Mouse (Mus musculus): ENCODE measurements around the gene Rhob. TPM values are rescaled to one million over a fixed set of nuclear protein-coding genes. Genes with fewer than 3 reads are reported as not detected.
"Not testable (repeated sequence)": the region's sequence is repeated elsewhere in the genome, so short reads cannot be mapped to it uniquely, and the experiment has no call there.

The Rhob gene
- polyA plus RNA-seq, 1 experiment from 2014 or later: 23.2 TPM

DNA sequence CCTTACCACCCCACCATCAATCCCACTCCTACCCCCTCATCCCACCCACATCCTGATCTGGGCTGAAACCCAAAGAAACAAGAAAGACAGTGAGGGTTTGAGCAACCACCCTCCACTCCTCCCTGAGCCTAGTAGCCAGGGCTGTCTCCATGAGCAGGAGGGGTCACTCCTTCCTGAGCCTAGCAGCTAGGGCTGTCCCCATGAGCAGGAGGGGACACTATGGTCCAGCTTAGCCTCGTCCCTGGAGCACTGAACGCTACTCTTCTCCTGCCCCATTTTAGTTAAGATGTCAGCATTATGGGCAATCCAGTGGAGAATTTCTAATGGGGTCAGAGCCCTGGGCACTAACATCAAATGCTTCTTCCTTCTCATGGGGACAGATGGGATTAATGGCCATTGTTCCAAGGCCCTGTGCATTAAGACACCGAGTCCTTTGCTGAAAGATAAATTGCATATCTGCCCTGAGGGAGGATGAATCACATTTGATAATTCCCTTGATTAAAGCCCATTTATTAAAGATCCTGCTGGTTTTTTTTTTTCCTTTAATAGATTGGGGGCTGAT is 36.1 kb downstream of the Rhob start:
- Histone ChIP-seq H3K4me2 (no peak overlapping the region), H3K4me3 (ENCODE audit: low read depth, low read length) (no peak overlapping the region), H3K4me1 (replicated peaks; ENCODE audit: control insufficient read depth, insufficient read depth, low read length) (no peaks in the 10 kb centered on the region), H3K9me3 (ENCODE audit: control insufficient read depth, low read length) (no peaks in the 10 kb centered on the region), H3K27me3 (replicated peaks; ENCODE audit: control insufficient read depth, insufficient read depth, low read length) (no peaks in the 10 kb centered on the region), H3K36me3 (ENCODE audit: control insufficient read depth, insufficient read depth, low read length) (no peaks in the 10 kb centered on the region), H3K27ac (ENCODE audit: low read depth, low read length) (no peak overlapping the region), H3K9ac (ENCODE audit: low read depth, low read length) (no peak overlapping the region)
- DNase-seq (ENCODE audit: low spot score): no peak
- WGBS: 76% methylated on average over 3 of the region's 3 CpGs
- no peak for ATAC-seq (replicated peaks; ENCODE audit: low FRiP score)

DNA sequence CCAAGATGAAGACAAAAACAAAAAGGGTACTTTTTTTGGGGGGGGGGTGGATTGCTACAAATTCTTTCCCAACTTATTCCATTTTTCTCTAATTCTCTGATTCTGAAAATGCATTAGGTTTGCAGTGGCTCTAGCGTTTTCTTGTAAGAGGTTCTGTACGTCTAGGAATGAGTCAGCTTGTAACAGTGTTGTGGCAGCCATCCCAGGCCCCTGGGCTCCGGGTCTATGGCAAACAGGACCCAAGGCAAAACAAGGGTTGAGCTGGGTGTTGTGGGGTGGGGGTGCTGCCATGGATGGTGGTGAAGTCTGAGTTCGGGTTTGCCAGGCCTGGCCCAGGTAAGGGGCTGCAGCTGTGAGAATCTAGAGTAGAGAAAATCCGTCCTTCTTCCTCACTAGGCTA is 37.3 kb downstream of the Rhob start:
- Histone ChIP-seq H3K9me3 (ENCODE audit: control insufficient read depth, low read length) (no peaks in the 10 kb centered on the region), H3K36me3 (ENCODE audit: control insufficient read depth, insufficient read depth, low read length) (no peaks in the 10 kb centered on the region), H3K9ac (ENCODE audit: low read depth, low read length) (no peak overlapping the region), H3K27ac (ENCODE audit: low read depth, low read length) (no peak overlapping the region), H3K4me1 (replicated peaks; ENCODE audit: control insufficient read depth, insufficient read depth, low read length) (no peaks in the 10 kb centered on the region), H3K4me2 (no peak overlapping the region), H3K4me3 (ENCODE audit: low read depth, low read length) (no peak overlapping the region), H3K27me3 (replicated peaks; ENCODE audit: control insufficient read depth, insufficient read depth, low read length) (no peaks in the 10 kb centered on the region)
- WGBS: 78% methylated on average over 5 of the region's 5 CpGs
- DNase-seq (ENCODE audit: low spot score): no peak
- no peak for ATAC-seq (replicated peaks; ENCODE audit: low FRiP score)

DNA sequence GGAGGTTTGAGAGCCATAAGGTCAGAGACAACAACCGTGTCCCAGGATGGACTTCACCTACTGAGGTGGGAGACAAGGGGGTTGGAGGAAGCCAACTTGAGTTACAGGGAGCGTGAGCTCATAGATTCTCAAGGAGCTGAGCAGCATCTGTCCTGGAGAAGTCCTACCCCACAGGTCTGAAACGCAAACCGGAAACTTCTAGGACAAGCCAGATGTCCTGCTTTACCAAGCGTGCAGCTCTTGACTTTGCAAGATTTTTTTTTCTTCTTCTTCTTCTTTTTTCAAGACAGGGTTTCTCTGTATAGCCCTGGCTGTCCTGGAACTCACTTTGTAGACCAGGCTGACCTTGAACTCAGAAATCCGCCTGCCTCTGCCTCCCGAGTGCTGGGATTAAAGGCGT is 38.2 kb downstream of the Rhob start:
- 89% methylated on average over 8 of the region's 8 CpGs for WGBS
- not testable (repeated sequence) for H3K9me3 ChIP-seq (ENCODE audit: control insufficient read depth, low read length); H3K9ac ChIP-seq (ENCODE audit: low read depth, low read length); H3K36me3 ChIP-seq (ENCODE audit: control insufficient read depth, insufficient read depth, low read length); ATAC-seq (replicated peaks; ENCODE audit: low FRiP score); H3K27ac ChIP-seq (ENCODE audit: low read depth, low read length); H3K4me3 ChIP-seq (ENCODE audit: low read depth, low read length); DNase-seq (ENCODE audit: low spot score); H3K4me1 ChIP-seq (replicated peaks; ENCODE audit: control insufficient read depth, insufficient read depth, low read length); H3K27me3 ChIP-seq (replicated peaks; ENCODE audit: control insufficient read depth, insufficient read depth, low read length); H3K4me2 ChIP-seq

DNA sequence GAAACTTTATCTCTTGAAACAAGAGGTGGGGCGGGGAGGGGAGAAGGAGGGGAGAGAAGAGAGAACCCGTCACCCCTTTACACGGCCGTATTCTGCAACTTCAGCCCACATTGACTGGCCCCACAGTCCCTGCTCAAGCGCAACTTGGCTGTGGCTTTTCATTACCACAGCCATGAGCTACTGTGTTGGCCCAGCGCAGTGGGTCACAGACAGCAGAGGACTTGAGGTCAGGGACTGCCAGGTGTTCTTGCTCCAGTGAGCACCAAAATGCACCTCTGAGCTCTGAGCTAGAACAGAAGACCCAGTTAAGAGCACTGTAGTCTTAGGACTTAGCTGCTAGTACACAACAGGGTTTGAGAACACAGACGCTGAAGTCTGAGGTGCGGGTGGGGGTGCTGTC is 41.4 kb downstream of the Rhob start:
- DNase-seq (ENCODE audit: low spot score) (no peak), ATAC-seq (replicated peaks; ENCODE audit: low FRiP score) (no peak)
- Histone ChIP-seq H3K9ac (ENCODE audit: low read depth, low read length) (no peak overlapping the region), H3K27ac (ENCODE audit: low read depth, low read length) (no peak overlapping the region), H3K9me3 (ENCODE audit: control insufficient read depth, low read length) (no peaks in the 10 kb centered on the region), H3K4me3 (ENCODE audit: low read depth, low read length) (no peak overlapping the region), H3K36me3 (ENCODE audit: control insufficient read depth, insufficient read depth, low read length) (no peaks in the 10 kb centered on the region), H3K4me2 (no peak overlapping the region), H3K27me3 (replicated peaks; ENCODE audit: control insufficient read depth, insufficient read depth, low read length) (no peaks in the 10 kb centered on the region), H3K4me1 (replicated peaks; ENCODE audit: control insufficient read depth, insufficient read depth, low read length) (no peaks in the 10 kb centered on the region)
- WGBS: 72% methylated on average over 8 of the region's 8 CpGs

DNA sequence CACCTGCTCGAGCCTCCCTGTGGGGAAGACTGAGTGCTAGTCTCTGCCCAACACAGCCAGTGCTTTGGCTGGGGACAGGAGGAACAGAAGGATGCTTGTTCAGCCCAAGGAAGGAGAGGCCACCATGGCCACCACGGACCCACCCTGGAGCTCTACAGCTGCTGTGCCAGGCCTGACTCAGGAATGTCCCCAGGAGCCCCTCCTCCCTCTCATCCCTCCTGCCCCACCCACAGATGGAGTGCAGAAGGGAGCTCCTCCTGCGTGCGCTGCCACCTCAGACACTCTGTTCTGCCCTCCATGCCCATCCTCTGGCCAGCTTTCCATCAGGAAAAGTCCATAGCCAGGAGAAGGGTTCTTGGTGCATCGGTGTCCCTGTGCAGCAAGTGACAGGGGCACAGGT is 42.8 kb downstream of the Rhob start:
- ATAC-seq (replicated peaks; ENCODE audit: low FRiP score): no peak
- Histone ChIP-seq H3K36me3 (ENCODE audit: control insufficient read depth, insufficient read depth, low read length) (no peaks in the 10 kb centered on the region), H3K9ac (ENCODE audit: low read depth, low read length) (no peak overlapping the region), H3K27ac (ENCODE audit: low read depth, low read length) (no peak overlapping the region), H3K4me2 (no peak overlapping the region), H3K4me3 (ENCODE audit: low read depth, low read length) (no peak overlapping the region), H3K27me3 (replicated peaks; ENCODE audit: control insufficient read depth, insufficient read depth, low read length) (no peaks in the 10 kb centered on the region), H3K9me3 (ENCODE audit: control insufficient read depth, low read length) (no peaks in the 10 kb centered on the region), H3K4me1 (replicated peaks; ENCODE audit: control insufficient read depth, insufficient read depth, low read length) (no peaks in the 10 kb centered on the region)
- DNase-seq (ENCODE audit: low spot score): no peak
- 68% methylated on average over 5 of the region's 5 CpGs for WGBS

DNA sequence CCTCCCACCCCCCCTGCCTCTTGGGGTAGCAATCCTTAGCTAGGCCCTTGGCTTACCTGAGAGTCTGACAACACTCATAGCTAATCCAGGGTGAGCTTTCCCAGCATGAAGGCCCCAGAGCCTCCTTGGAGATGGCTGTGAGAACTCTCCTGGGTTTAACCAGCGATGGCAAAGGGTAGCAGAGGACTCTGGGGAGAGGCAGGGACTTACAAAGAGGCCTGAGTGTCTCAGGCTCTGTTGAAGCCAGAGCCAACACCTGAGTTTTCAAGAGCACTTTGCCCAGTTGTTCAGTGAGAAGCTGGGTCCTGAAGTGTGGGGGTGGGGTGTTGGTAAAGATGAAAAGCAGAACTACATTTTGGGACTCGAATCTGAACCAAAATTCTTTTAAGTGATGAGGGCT is 44.8 kb downstream of the Rhob start:
- H3K36me3 ChIP-seq (ENCODE audit: control insufficient read depth, insufficient read depth, low read length): no peaks in the 10 kb centered on the region
- ATAC-seq (replicated peaks; ENCODE audit: low FRiP score): no peak

DNA sequence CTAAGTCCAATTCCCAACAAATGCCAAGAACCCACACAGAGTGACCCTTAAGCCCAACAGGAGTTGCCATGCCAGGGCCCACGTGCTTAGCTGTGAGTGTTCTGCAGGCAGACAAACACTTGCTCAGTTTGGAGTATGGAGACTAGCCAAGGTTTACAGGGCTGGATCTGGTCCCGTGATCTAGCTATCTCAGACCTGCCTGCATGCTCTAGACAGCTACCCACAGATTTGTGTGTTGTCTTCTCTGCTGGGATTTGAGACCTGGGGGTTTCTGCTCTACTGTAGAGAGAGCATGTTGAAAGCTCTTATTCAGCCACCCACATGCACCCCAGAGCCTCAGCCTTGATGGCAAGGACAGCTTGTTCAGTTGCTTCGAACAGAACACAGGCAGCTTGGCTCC is 45.3 kb downstream of the Rhob start:
- Histone ChIP-seq H3K27ac (ENCODE audit: low read depth, low read length) (no peak overlapping the region), H3K9me3 (ENCODE audit: control insufficient read depth, low read length) (no peaks in the 10 kb centered on the region)
- WGBS: 80% methylated on average over 3 of the region's 3 CpGs

More for the DNA sequence above, 44.8 kb downstream of the Rhob start:
- Histone ChIP-seq H3K9me3 (ENCODE audit: control insufficient read depth, low read length) (no peaks in the 10 kb centered on the region), H3K27ac (ENCODE audit: low read depth, low read length) (no peak overlapping the region), H3K4me1 (replicated peaks; ENCODE audit: control insufficient read depth, insufficient read depth, low read length) (no peaks in the 10 kb centered on the region), H3K4me3 (ENCODE audit: low read depth, low read length) (no peak overlapping the region), H3K4me2 (no peak overlapping the region), H3K9ac (ENCODE audit: low read depth, low read length) (no peak overlapping the region), H3K27me3 (replicated peaks; ENCODE audit: control insufficient read depth, insufficient read depth, low read length) (no peaks in the 10 kb centered on the region)
- 37% methylated on average over 2 of the region's 2 CpGs for WGBS
- no peak for DNase-seq (ENCODE audit: low spot score)

DNA sequence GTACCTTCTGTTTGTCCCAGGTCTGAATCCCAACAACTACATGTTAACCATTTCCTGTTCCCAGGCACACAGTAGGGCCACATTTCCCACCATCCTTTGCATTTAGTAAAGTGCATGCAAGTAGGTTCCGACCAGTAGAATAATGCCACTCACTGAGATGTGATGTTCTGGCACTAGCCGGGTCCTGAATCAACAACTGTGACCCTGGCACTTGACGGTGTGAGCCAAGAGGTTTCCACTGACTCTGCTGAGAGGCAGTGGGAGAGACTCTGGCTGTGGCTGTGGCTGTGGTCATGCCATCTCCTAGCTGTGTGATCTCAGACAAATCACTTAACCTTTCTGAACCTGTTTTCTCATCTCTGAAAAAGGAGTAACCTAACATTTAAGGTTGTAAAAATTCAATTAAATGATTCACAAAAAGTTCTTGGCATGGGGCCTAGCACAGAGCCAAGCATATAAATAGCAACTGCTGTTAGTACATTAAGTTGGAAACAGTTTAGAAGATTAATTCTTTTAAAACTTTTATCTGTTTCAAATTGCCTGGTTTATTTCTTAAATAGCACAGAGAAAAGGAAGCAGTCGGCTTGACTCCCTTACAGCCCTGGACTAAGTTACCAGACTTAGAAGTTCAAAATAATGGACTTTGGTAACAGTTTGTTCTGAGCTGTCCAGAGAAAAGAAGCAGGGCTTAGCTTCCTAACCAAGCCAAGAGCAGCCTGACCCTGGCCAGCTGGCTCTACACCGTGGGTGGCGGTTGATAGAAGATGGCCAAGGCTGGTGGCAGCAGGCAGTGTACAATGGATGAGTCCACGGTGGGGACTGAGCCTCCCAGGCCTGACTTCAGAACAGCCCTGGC is 46.8 kb downstream of the Rhob start:
- ATAC-seq (replicated peaks; ENCODE audit: low FRiP score) (no peak), DNase-seq (ENCODE audit: low spot score) (no peak)
- Histone ChIP-seq H3K4me1 (replicated peaks; ENCODE audit: control insufficient read depth, insufficient read depth, low read length) (no peaks in the 10 kb centered on the region), H3K4me3 (ENCODE audit: low read depth, low read length) (no peak overlapping the region), H3K27me3 (replicated peaks; ENCODE audit: control insufficient read depth, insufficient read depth, low read length) (no peaks in the 10 kb centered on the region), H3K9me3 (ENCODE audit: control insufficient read depth, low read length) (no peaks in the 10 kb centered on the region), H3K27ac (ENCODE audit: low read depth, low read length) (no peak overlapping the region), H3K4me2 (no peak overlapping the region), H3K9ac (ENCODE audit: low read depth, low read length) (no peak overlapping the region), H3K36me3 (ENCODE audit: control insufficient read depth, insufficient read depth, low read length) (no peaks in the 10 kb centered on the region)
- WGBS: 79% methylated on average over 7 of the region's 7 CpGs

More for the DNA sequence above, 45.3 kb downstream of the Rhob start:
- ATAC-seq (replicated peaks; ENCODE audit: low FRiP score) (no peak), DNase-seq (ENCODE audit: low spot score) (no peak)
- H3K4me2 ChIP-seq: no peak overlapping the region
- no peak overlapping the region for H3K9ac ChIP-seq (ENCODE audit: low read depth, low read length)
- H3K4me1 ChIP-seq (replicated peaks; ENCODE audit: control insufficient read depth, insufficient read depth, low read length): no peaks in the 10 kb centered on the region
- no peaks in the 10 kb centered on the region for H3K36me3 ChIP-seq (ENCODE audit: control insufficient read depth, insufficient read depth, low read length)
- no peak overlapping the region for H3K4me3 ChIP-seq (ENCODE audit: low read depth, low read length)
- H3K27me3 ChIP-seq (replicated peaks; ENCODE audit: control insufficient read depth, insufficient read depth, low read length): no peaks in the 10 kb centered on the region
